Mouse (Mus musculus) bone marrow, adult 2 months (tissue): ENCODE data around the gene Xylb.

Experiments used
- CTCF ChIP-seq: fragments of 200-500 bp; IDR thresholded peaks from 2 replicates; pipeline ENCODE4 v1.5.1; 2011; ENCODE audit warnings: low read length, control low read depth; ENCODE audit not compliant: control insufficient read depth, insufficient read depth
- POLR2A ChIP-seq: fragments of 200-500 bp; IDR thresholded peaks from 2 replicates; pipeline ENCODE4 v1.6.1; 2011; ENCODE audit warnings: low read depth, mild to moderate bottlenecking, control low read depth, low read length, borderline replicate concordance; ENCODE audit not compliant: control insufficient read depth

DNA sequence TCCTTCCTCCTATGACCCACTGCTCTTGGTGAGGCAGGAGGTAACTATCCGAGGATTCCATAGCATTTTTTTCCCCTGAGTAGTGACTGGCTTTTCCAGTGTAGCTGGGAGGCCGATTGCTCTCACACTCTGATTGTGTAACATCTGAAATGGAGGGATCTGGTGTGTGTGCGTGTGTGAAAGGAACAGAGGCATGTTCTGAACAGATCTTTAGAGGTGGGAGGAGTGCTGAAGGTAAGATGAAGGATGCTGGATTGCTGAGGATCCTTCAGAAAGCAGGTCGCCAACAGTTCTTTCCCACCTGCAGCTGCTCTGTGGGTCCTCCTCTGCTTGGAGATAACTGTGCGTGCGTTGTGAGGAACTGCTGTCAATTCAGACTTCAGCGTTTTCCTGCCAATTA is 44.2 kb downstream of the Xylb start:
- TF ChIP-seq POLR2A (no peak), CTCF (no peak)
